Mouse (Mus musculus) testis, postnatal 14 days (tissue): ENCODE data around the gene Pld5.

Source experiments
- DNase-seq: peaks from one replicate; pipeline ENCODE4 v3.0.0; 2021; ENCODE audit warnings: low spot score

Pld5 gene

DNA sequence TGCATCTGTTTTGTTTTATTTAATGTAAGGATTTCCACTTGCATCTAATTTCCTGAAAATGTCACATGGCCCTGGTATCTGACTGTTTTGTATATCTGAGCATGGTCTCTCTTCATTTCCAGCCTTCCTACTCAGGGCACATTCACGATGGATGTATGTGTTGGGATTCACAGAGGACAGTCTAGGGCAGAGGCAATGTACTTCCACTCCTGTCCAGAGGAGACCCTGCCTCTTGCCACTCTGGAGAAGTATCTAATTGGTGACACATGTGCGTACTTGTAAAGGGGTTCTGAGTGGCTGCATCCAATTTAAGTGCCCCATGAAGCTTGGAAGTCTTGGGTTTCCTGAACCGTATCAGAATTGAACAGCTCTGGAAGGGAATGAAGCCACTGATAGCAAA is 324.7 kb downstream of the Pld5 start:
- no peak for DNase-seq

DNA sequence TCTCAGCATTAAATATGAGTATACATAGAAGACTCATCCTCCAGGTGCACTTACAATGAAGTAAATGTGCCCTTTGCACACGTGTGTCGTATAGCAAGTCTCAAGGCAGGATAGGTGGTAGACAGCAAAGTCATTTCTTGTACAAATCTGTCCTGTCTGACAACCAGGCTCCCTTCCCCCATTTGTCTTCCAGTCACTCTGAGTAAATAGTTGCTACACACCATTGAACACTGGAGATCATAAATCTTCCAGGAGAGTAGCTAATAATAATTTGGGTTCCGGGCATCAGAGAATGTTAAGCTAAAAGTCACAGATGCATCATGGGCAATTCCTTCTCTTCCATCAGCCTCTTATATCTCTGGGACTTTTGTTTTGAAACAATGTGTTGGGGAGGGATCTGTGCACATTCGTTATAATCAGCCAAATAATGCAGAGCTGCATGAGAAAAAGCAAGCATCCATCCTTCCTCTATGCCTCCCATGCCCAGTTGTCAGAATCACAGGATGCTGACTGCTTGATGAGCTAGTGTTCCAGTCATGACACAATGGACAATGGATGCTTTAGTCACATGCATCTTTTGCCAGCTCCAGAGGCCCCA is 328.3 kb downstream of the Pld5 start:
- DNase-seq, result no peak

DNA sequence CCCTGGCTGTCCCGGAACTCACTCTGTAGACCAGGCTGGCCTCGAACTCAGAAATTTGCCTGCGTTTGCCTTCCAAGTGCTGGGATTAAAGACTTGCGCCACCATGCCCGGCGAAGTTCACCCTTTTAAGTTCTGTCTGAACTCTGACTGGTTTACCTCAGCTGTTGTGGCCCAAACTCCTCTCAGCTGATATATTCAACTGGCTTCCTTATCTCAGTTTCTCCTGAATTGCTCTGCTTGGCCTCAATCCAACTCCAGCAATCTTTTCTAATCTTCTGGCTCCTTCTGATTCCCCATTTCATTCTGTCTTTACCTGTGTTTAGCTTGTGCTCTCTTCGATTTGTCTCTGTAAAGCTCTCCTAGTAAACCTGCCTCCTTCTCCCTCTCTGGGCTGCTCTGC is 331.9 kb downstream of the Pld5 start:
- no peak for DNase-seq

- no peak for DNase-seq
These were observed 336.4 kb downstream of the Pld5 start for GRCm38 (mm10) chr1:175938731-175939130.

DNA sequence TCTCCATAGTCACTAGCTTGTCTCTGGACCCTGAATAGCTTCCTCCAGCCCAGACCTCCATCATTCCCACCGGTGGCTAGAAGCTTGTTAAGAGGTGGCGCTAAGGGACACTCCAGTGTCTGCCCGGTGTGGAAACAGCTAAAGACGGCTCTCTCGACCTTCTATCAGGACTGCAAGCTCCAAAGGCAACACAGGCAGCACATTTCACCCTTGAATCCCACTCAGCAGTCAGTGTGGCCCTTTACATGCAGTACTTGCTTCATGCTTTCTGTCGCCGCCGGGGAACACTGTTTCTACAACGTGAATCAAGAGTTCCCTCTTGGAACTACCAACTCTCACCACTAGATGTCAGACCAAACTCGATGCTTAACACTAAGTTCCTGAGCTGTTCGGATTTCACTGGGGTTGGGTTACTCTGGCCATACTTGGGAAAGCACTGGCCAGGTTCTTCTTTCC is 338.8 kb downstream of the Pld5 start:
- DNase-seq, result peak; percentile 37

DNA sequence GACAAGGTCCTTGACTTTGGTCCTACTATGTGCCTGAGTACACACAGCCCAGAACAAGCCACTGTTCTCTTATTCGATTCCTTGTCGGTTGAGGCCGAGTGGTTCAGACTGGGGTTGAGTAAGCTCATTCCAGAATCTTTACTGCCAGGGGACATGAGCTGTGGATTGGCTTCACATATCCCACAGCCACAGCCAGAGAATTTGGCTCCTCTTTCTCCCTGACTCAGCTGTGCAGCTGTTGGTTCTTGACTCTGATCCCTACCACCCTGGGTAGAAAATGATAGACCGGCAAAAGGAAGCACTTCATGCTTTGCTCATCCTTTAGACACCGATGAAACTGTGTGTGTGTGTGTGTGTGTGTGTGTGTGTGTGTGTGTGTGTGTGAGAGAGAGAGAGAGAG is 343.7 kb downstream of the Pld5 start:
- DNase-seq, result no peak

- DNase-seq, result peak; percentile 47
These were observed 351.0 kb downstream of the Pld5 start for GRCm38 (mm10) chr1:175923848-175924787.

GRCm38 (mm10) chr1:175921091-175921490 is 354.0 kb downstream of the Pld5 start:
- DNase-seq, result no peak

DNA sequence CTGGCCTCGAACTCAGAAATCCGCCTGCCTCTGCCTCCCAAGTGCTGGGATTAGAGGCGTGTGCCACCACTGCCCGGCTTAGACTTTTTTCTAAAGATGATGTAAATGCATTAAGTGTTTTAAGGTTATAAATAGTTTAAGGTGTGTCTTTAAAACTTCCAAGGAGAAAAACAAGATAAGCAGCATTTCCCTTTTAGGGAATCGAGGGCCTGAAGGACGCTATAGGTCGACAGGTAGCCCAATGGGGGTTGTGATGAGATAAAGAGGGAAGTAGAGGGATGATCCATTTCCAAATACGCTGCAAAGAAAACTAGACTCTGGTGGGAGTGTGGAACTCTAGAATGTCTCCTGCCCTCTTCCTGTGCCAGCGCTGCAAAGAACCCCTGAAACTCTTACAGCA is 355.1 kb downstream of the Pld5 start, which contains the start of gene Gm38100:
Gene Gm38100, plus strand, starts transcription at position 301 of the 400 bp plus-strand sequence.
- DNase-seq, result no peak

DNA sequence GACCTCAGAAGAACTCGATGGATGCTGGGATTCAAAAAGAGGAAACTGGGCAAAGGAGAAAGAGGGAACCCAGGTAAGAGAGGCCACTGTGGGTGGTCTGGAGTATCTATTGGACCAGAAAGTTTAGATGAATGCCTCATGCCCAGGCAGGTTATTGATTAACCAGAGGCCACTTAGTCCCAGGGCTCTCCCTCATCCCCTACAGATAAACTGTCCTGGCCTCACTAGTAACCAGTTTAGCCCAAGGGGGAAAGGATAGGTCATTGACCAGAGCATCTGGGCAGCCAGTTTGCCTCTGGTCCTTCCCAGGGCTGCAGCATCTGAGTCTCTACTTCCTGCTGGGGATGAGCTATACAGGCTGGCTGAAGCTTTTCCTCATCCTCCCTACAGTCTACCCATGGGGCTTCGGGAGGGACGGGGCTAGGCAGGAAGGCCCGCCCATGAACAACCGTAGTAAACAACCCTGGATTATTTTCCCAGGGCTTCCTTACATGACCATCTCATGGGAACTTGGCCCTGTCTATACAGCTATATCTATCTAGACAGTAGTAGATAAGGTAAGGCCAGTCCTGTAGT is 361.3 kb downstream of the Pld5 start:
- DNase-seq, result no peak
